Mouse (Mus musculus) CH12.LX (cell line): ENCODE measurements around the gene Gm1123.

Source experiments
- CHD1 ChIP-seq: IDR thresholded peaks from 2 replicates; pipeline ENCODE4 v1.6.1; 2012; ENCODE audit warnings: low read depth, low read length, improper control_type of control experiment, inconsistent platforms
- CTCF ChIP-seq, 2 experiments: IDR thresholded peaks in 1 of 2; conservative IDR thresholded peaks in 1 of 2; 2 replicates each; pipeline ENCODE4 v1.5.1; 2011 to 2012; ENCODE audit warnings: low read depth in 2 of 2, low read length in 2 of 2, improper control_type of control experiment in 1 of 2, inconsistent platforms in 1 of 2, mild to moderate bottlenecking in 1 of 2, moderate library complexity in 1 of 2
- KAT2A ChIP-seq: IDR thresholded peaks from 2 replicates; pipeline ENCODE4 v1.6.1; 2012; ENCODE audit warnings: low read length, improper control_type of control experiment, inconsistent platforms; ENCODE audit not compliant: insufficient replicate concordance
- MAFK ChIP-seq: IDR thresholded peaks from 2 replicates; pipeline ENCODE4 v1.6.1; 2011; ENCODE audit warnings: low read length, improper control_type of control experiment; ENCODE audit not compliant: insufficient replicate concordance
- NELFE ChIP-seq: IDR thresholded peaks from 2 replicates; pipeline ENCODE4 v1.6.1; 2011; ENCODE audit warnings: low read depth, low read length, improper control_type of control experiment
- POLR2A ChIP-seq: IDR thresholded peaks from 2 replicates; pipeline ENCODE4 v1.6.1; 2011; ENCODE audit warnings: low read depth, mild to moderate bottlenecking, improper control_type of control experiment, low read length

GRCm38 (mm10) chr9:99034111-99034510 is 1.4 kb downstream of the Gm1123 start:
- TF ChIP-seq CTCF (conservative IDR thresholded peaks at IDR 0.05 in 1 of 2, IDR thresholded peaks at IDR 0.05 in 1 of 2; ENCODE audit: low read depth in 2 of 2, low read length in 2 of 2) = no peak
- TF ChIP-seq MAFK = no peak
- TF ChIP-seq KAT2A = no peak
- TF ChIP-seq POLR2A = no peak
- TF ChIP-seq CHD1 = no peak
- TF ChIP-seq NELFE = no peak
